8 mouse cellular contexts compared by ENCODE assay signal in genomic region chr6:124413770-124414149, GRCm38 (mm10). TPM values are rescaled to one million over a fixed set of nuclear protein-coding genes. Genes with fewer than 3 reads are reported as not detected.
DNase-seq lines count a peak whose midpoint lies in the region; ATAC-seq and TF ChIP-seq lines count a peak whose summit lies in the region.

No protein-coding gene starts in this region.

- DNase-seq in kidney, postnatal 0 days (ENCODE audit: low spot score) = no peak
- no peak for DNase-seq in kidney, postnatal 4 days
- no peak for DNase-seq in hindbrain, postnatal 0 days (ENCODE audit: low spot score)
- DNase-seq in layer of hippocampus, adult 9-10 months (ENCODE audit: low spot score) = no peak
- DNase-seq in yolk sac, embryonic 10.5 days (ENCODE audit: low spot score) = no peak
- DNase-seq in right cerebral cortex, adult 18-20 months = no peak

- no peak overlapping the region for H3K27ac ChIP-seq in kidney, postnatal 0 days
- H3K27ac ChIP-seq in embryonic facial prominence, embryonic 12.5 days = peak overlapping the region; percentile 77; the same call in 1 of the 2 replicates
- H3K27ac ChIP-seq in hindbrain, postnatal 0 days = peak overlapping the region; percentile 90
- peak overlapping the region; percentile 76; the same call in 1 of the 2 replicates for H3K27ac ChIP-seq in midbrain, embryonic 15.5 days

- no peak for TF ChIP-seq CTCF in kidney, postnatal 0 days (IDR thresholded peaks at IDR 0.05; ENCODE audit: low read depth)
- no peak for TF ChIP-seq CTCF in hindbrain, postnatal 0 days (IDR thresholded peaks at IDR 0.05; ENCODE audit: low read depth)

- ATAC-seq in kidney, postnatal 0 days (replicated peaks; ENCODE audit: low FRiP score, low read depth) = no peak
- no peak for ATAC-seq in embryonic facial prominence, embryonic 12.5 days (ENCODE audit: insufficient number of reproducible peaks, insufficient read depth, low FRiP score, low TSS enrichment)
- no peak for ATAC-seq in hindbrain, postnatal 0 days
- ATAC-seq in midbrain, embryonic 15.5 days (replicated peaks) = no peak

- 49% methylated on average over 3 of the region's 3 CpGs for WGBS in kidney, postnatal 0 days
- WGBS in embryonic facial prominence, embryonic 12.5 days = 58% methylated on average over 3 of the region's 3 CpGs
- WGBS in hindbrain, postnatal 0 days = 51% methylated on average over 3 of the region's 3 CpGs
- 64% methylated on average over 3 of the region's 3 CpGs for WGBS in midbrain, embryonic 15.5 days

- H3K9me3 ChIP-seq in kidney, postnatal 0 days (replicated peaks; ENCODE audit: low read length) = no peaks in the 10 kb centered on the region
- H3K9me3 ChIP-seq in embryonic facial prominence, embryonic 12.5 days = no peaks in the 10 kb centered on the region
- no peaks in the 10 kb centered on the region for H3K9me3 ChIP-seq in hindbrain, postnatal 0 days (ENCODE audit: low read length)
- H3K9me3 ChIP-seq in midbrain, embryonic 15.5 days = no peaks in the 10 kb centered on the region

- H3K9ac ChIP-seq in kidney, postnatal 0 days (ENCODE audit: low read depth, low read length) = peak overlapping the region; percentile 92; the same call in 1 of the 2 replicates
- H3K9ac ChIP-seq in embryonic facial prominence, embryonic 12.5 days = peak overlapping the region; percentile 91
- peak overlapping the region; percentile 87; the same call in 1 of the 2 replicates for H3K9ac ChIP-seq in hindbrain, postnatal 0 days (replicated peaks; ENCODE audit: low read length)
- H3K9ac ChIP-seq in midbrain, embryonic 15.5 days = peak overlapping the region; percentile 71

- H3K36me3 ChIP-seq in kidney, postnatal 0 days (ENCODE audit: insufficient read depth, low read length) = no peaks in the 10 kb centered on the region
- peaks cover 10% of the 10 kb centered on the region for H3K36me3 ChIP-seq in embryonic facial prominence, embryonic 12.5 days
- H3K36me3 ChIP-seq in hindbrain, postnatal 0 days (ENCODE audit: insufficient read depth, low read length) = peaks cover 9% of the 10 kb centered on the region; the same call in 1 of the 2 replicates
- 0 out of 2 replicates have a peak, but pooled peaks cover 4% of the 10 kb centered on the region for H3K36me3 ChIP-seq in midbrain, embryonic 15.5 days (replicated peaks)

- no peaks in the 10 kb centered on the region for H3K27me3 ChIP-seq in kidney, postnatal 0 days (ENCODE audit: insufficient read depth, low read length)
- no peaks in the 10 kb centered on the region for H3K27me3 ChIP-seq in embryonic facial prominence, embryonic 12.5 days
- no peaks in the 10 kb centered on the region for H3K27me3 ChIP-seq in hindbrain, postnatal 0 days (ENCODE audit: insufficient read depth, low read length)
- no peaks in the 10 kb centered on the region for H3K27me3 ChIP-seq in midbrain, embryonic 15.5 days (replicated peaks)

- peak overlapping the region; percentile 93 for H3K4me3 ChIP-seq in kidney, postnatal 0 days (replicated peaks; ENCODE audit: low read depth, low read length)
- H3K4me3 ChIP-seq in embryonic facial prominence, embryonic 12.5 days = peak overlapping the region; percentile 95
- peak overlapping the region; percentile 90 for H3K4me3 ChIP-seq in hindbrain, postnatal 0 days (ENCODE audit: low read length)
- peak overlapping the region; percentile 73 for H3K4me3 ChIP-seq in midbrain, embryonic 15.5 days

- peak overlapping the region; percentile 83 for H3K4me2 ChIP-seq in kidney, postnatal 0 days (ENCODE audit: low read length)
- peak overlapping the region; percentile 82 for H3K4me2 ChIP-seq in embryonic facial prominence, embryonic 12.5 days (replicated peaks)
- H3K4me2 ChIP-seq in hindbrain, postnatal 0 days (ENCODE audit: low read depth, low read length) = peak overlapping the region; percentile 65
- H3K4me2 ChIP-seq in midbrain, embryonic 15.5 days = peak overlapping the region; percentile 56

- H3K4me1 ChIP-seq in kidney, postnatal 0 days (replicated peaks; ENCODE audit: insufficient read depth, low read length) = no peaks in the 10 kb centered on the region
- peaks cover 13% of the 10 kb centered on the region; the same call in 1 of the 2 replicates for H3K4me1 ChIP-seq in embryonic facial prominence, embryonic 12.5 days
- no peaks in the 10 kb centered on the region for H3K4me1 ChIP-seq in hindbrain, postnatal 0 days (ENCODE audit: insufficient read depth, low read length)
- peaks cover 20% of the 10 kb centered on the region for H3K4me1 ChIP-seq in midbrain, embryonic 15.5 days

RNA-seq across cellular contexts. Expression of gene Pex5, which starts 1.1 kb away (rescaled TPM):
- 36.4 and 39.4 TPM in 2 replicates for polyA plus RNA-seq in kidney, postnatal 0 days (2015; fragmentation: Nextera tagmentation; extraction: Ambion mirVana)
- polyA plus RNA-seq in embryonic facial prominence, embryonic 12.5 days (2016; fragmentation: Nextera tagmentation; extraction: Ambion mirVana) = 59.1 and 64.5 TPM in 2 replicates
- total RNA-seq in hindbrain, postnatal 0 days (2014; rRNA removed) = 74.4 and 80.8 TPM in 2 replicates
- 46.6 and 49.0 TPM in 2 replicates for polyA plus RNA-seq in hindbrain, postnatal 0 days (2015; fragmentation: Nextera tagmentation; extraction: Ambion mirVana)
- polyA plus RNA-seq in midbrain, embryonic 15.5 days (2015; fragmentation: Nextera tagmentation; extraction: Ambion mirVana) = 77.3 and 83.5 TPM in 2 replicates

RNA-seq across cellular contexts. Expression of gene Clstn3, which starts 50.8 kb away (rescaled TPM):
- 2.5 and 2.7 TPM in 2 replicates for polyA plus RNA-seq in kidney, postnatal 0 days (2015; fragmentation: Nextera tagmentation; extraction: Ambion mirVana)
- polyA plus RNA-seq in embryonic facial prominence, embryonic 12.5 days (2016; fragmentation: Nextera tagmentation; extraction: Ambion mirVana) = 13.1 and 13.8 TPM in 2 replicates
- 338 and 342 TPM in 2 replicates for total RNA-seq in hindbrain, postnatal 0 days (2014; rRNA removed)
- polyA plus RNA-seq in hindbrain, postnatal 0 days (2015; fragmentation: Nextera tagmentation; extraction: Ambion mirVana) = 171 and 184 TPM in 2 replicates
- polyA plus RNA-seq in midbrain, embryonic 15.5 days (2015; fragmentation: Nextera tagmentation; extraction: Ambion mirVana) = 146 and 153 TPM in 2 replicates
